Mouse (Mus musculus) limb, embryonic 11.5 days (tissue): Measurements from ENCODE around the gene Sncg. TPM values are rescaled to one million over a fixed set of nuclear protein-coding genes. Genes with fewer than 3 reads are reported as not detected.

Experiments used
- ATAC-seq: fragments of 200-750 bp; cut with Nextera tagmentation; 2 replicates; pipeline ENCODE4 v1.8.0; 2017; ENCODE audit warnings: low read depth; ENCODE audit not compliant: insufficient number of reproducible peaks, low FRiP score, low TSS enrichment
- DNase-seq: peaks from one replicate; pipeline ENCODE4 v3.0.0-alpha.2; 2015; ENCODE audit warnings: low spot score
- H3K27ac ChIP-seq: fragments of 300-500 bp; sonication (generic); replicated peaks from 2 replicates; pipeline ENCODE4 v1.5.1; 2014; ENCODE audit warnings: low read depth, mild to moderate bottlenecking, low read length
- H3K27me3 ChIP-seq: fragments of 300-500 bp; sonication (generic); 2 replicates; pipeline ENCODE4 v1.6.1; 2014; ENCODE audit warnings: mild to moderate bottlenecking, low read length, mixed read lengths; ENCODE audit not compliant: control insufficient read depth, insufficient read depth
- H3K36me3 ChIP-seq: fragments of 300-500 bp; sonication (generic); 2 replicates; pipeline ENCODE4 v1.6.1; 2014; ENCODE audit warnings: mild to moderate bottlenecking, low read length, moderate library complexity, mixed read lengths; ENCODE audit not compliant: control insufficient read depth, insufficient read depth
- H3K4me1 ChIP-seq: fragments of 300-500 bp; sonication (generic); 2 replicates; pipeline ENCODE4 v1.6.1; 2014; ENCODE audit warnings: low read length, mixed read lengths; ENCODE audit not compliant: control insufficient read depth, insufficient read depth
- H3K4me2 ChIP-seq: fragments of 300-500 bp; sonication (generic); 2 replicates; pipeline ENCODE4 v1.6.1; 2014; ENCODE audit warnings: low read depth, mild to moderate bottlenecking, moderate library complexity; ENCODE audit not compliant: severe bottlenecking
- H3K4me3 ChIP-seq: fragments of 300-500 bp; sonication (generic); 2 replicates; pipeline ENCODE4 v1.5.1; 2014; ENCODE audit warnings: low read depth, low read length
- H3K9ac ChIP-seq: fragments of 300-500 bp; sonication (generic); 2 replicates; pipeline ENCODE4 v1.6.1; 2014; ENCODE audit warnings: mild to moderate bottlenecking, low read length
- H3K9me3 ChIP-seq: fragments of 300-500 bp; sonication (generic); 2 replicates; pipeline ENCODE4 v1.6.1; 2016; ENCODE audit warnings: low read length; ENCODE audit not compliant: control insufficient read depth
- WGBS: fragments of 180-500 bp; shearing (Covaris S2); extraction: QIAGEN DNeasy Blood & Tissue Kit; methylation state at CpG from one replicate; pipeline ENCODE4 v1.1.7; 2014; 5-methylcytosine and 5-hydroxymethylcytosine counted together
- polyA plus RNA-seq: library from polyadenylated mRNA; unstranded; fragments of >200 nt; fragmentation: Nextera tagmentation; extraction: Ambion mirVana; gene quantifications from 2 replicates; pipeline ENCODE4 v1.2.1, GENCODE M21; 2014

Sncg gene
- polyA plus RNA-seq, 1 experiment from 2014 or later: 3.5 TPM

DNA sequence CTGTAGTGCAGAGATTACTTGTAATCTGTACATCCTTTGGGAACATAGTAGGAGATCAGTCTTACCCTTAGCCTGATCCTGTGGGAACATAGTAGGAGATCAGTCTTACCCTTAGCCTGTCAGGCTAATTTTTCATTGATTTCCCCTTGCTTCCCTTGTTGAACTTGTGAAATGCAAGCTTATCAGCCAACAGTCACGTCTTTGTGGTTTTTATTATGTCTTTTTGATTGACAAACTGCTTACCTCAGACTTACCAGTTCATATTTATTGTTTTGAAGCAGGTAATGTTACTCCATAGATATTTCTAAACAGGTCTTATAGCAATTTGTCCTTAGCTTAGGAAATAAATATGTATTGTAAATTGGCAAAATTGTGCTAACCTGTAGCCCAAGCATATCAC lies 47.0 kb downstream of the Sncg start:
- Histone ChIP-seq H3K27ac (no peak overlapping the region), H3K36me3 (peaks cover 7% of the 10 kb centered on the region; the same call in 1 of the 2 replicates), H3K4me2 (no peak overlapping the region), H3K9me3 (no peaks in the 10 kb centered on the region), H3K4me3 (no peak overlapping the region), H3K27me3 (no peaks in the 10 kb centered on the region), H3K4me1 (no peaks in the 10 kb centered on the region), H3K9ac (no peak overlapping the region)
- ATAC-seq (no peak), DNase-seq (no peak)
- 74% methylated on average over 1 of the region's 1 CpGs for WGBS

DNA sequence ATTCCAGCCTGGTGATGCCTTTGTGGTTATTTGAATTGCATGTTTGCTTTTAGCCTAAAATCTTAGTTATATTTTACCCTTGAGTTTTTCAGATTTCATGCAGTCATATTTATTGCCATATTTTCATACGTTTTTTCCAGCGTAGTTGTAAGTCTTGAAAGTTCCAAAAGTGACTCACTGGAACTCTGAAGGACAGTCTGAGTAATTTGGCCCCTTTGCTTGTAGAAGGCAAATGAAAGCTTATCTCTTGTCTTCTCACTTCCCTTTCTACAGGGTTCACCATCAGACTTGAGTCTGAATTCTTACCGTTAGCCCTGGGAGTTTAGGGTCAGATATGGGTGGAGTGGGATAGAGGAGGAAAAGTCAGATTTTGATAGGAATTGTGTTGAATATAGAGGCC lies 48.0 kb downstream of the Sncg start:
- H3K4me1 ChIP-seq: no peaks in the 10 kb centered on the region
- H3K9ac ChIP-seq: no peak overlapping the region
- H3K27me3 ChIP-seq: no peaks in the 10 kb centered on the region
- WGBS: 90% methylated on average over 3 of the region's 3 CpGs
- ATAC-seq (no peak), DNase-seq (no peak)
- H3K4me3 ChIP-seq: no peak overlapping the region
- H3K4me2 ChIP-seq: no peak overlapping the region
- no peaks in the 10 kb centered on the region for H3K9me3 ChIP-seq
- no peak overlapping the region for H3K27ac ChIP-seq
- peaks cover 7% of the 10 kb centered on the region; the same call in 1 of the 2 replicates for H3K36me3 ChIP-seq

DNA sequence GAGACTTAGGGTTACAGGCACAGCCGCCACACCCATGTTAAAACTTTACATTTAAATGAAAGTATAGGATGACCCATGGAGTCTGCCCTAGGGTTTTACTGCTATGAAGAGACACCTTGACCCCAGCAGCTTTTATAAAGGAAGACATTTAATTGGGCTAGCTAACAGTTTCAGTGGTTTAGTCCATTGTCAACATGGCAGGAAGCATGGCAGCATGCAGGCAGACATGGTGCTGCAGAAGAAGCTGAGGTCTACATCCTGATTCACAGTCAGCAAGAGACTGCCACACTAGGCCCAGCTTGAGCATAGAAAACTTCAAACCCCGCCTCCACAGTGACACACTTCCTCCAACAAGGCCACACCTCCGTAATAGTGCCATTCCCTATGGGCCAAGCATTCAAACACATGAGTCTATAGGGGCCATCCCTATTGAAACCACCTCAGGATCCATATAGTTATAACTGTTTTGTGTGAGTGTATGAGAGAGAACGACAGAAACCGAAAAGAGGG lies 51.0 kb downstream of the Sncg start:
- no peak for ATAC-seq
- Histone ChIP-seq H3K4me2 (no peak overlapping the region), H3K27ac (no peak overlapping the region), H3K4me1 (no peaks in the 10 kb centered on the region), H3K9me3 (no peaks in the 10 kb centered on the region), H3K27me3 (no peaks in the 10 kb centered on the region), H3K36me3 (peaks cover 7% of the 10 kb centered on the region; the same call in 1 of the 2 replicates), H3K4me3 (no peak overlapping the region), H3K9ac (no peak overlapping the region)
- 95% methylated on average over 5 of the region's 5 CpGs for WGBS
- no peak for DNase-seq

Other genes starting within 250 kb of the Sncg start
- gene Npy4r, start 222.3 kb downstream of the Sncg start, polyA plus RNA-seq: not detected in 2 replicates
- gene Gprin2, start 173.1 kb downstream of the Sncg start, polyA plus RNA-seq: 0.41 and 0.44 TPM in 2 replicates
- 0.13 and 0.14 TPM in 2 replicates for gene Syt15, start 155.2 kb downstream of the Sncg start, polyA plus RNA-seq
- 11.7 and 12.7 TPM in 2 replicates for gene Shld2, start 64.3 kb downstream of the Sncg start, polyA plus RNA-seq
- gene Glud1, start 64.1 kb downstream of the Sncg start, polyA plus RNA-seq: 76.3 and 83.7 TPM in 2 replicates
- not detected in 2 replicates for gene Fam25c, start 19.4 kb downstream of the Sncg start, polyA plus RNA-seq
- gene Mmrn2, start 676 bp upstream of the Sncg start, polyA plus RNA-seq: 5.8 and 6.3 TPM in 2 replicates
- gene Bmpr1a, start 128.6 kb upstream of the Sncg start, polyA plus RNA-seq: 67.2 and 74.5 TPM in 2 replicates
- gene 9230112D13Rik, start 148.0 kb upstream of the Sncg start, polyA plus RNA-seq: not detected in 2 replicates
- gene Ldb3, start 213.9 kb upstream of the Sncg start, polyA plus RNA-seq: 0.65 and 0.68 TPM in 2 replicates
- gene Opn4, start 225.4 kb upstream of the Sncg start, polyA plus RNA-seq: not detected in 2 replicates